Mouse (Mus musculus) adrenal gland, postnatal 25 days (tissue): Measurements from ENCODE around the gene Gpn2. TPM values are rescaled to one million over a fixed set of nuclear protein-coding genes. Genes with fewer than 3 reads are reported as not detected.

ENCODE experiments used
- DNase-seq: peaks from one replicate; pipeline ENCODE4 v3.0.0; 2021; ENCODE audit warnings: mixed read lengths
- long read RNA-seq: library from polyadenylated mRNA; stranded (forward); transcript quantifications from one replicate; pipeline ENCODE4 v2.0.0, GENCODE M21; 2021
- total RNA-seq: library from RNA; stranded (reverse); gene quantifications from 2 replicates; pipeline ENCODE4 v1.2.3, GENCODE M21; 2021

The Gpn2 gene
- total RNA-seq, result 15.8 and 16.1 TPM in 2 replicates
- long read RNA-seq, transcript Gpn2-201 (5 exons, 1,367 nt), result major isoform, 13 of 20 reads
- long read RNA-seq, partial matches to known transcripts, result 2 of 20 reads
- long read RNA-seq, other reads (novel, unspliced or antisense), result 5 of 20 reads

GRCm38 (mm10) chr4:133584059-133584951 is at the start of gene Gpn2:
Gene Gpn2, plus strand, starts transcription at chr4:133584362.
- peak; percentile 83 for DNase-seq

GRCm38 (mm10) chr4:133536081-133536480 is 48.1 kb upstream of the Gpn2 start:
- no peak for DNase-seq

- peak; percentile 49 for DNase-seq
Measured at GRCm38 (mm10) chr4:133536652-133537051, 47.5 kb upstream of the Gpn2 start.

- peak; percentile 96 for DNase-seq
Measured at GRCm38 (mm10) chr4:133545272-133546231, 38.6 kb upstream of the Gpn2 start, which contains the start of gene Nudc. Gene Nudc, minus strand, starts transcription at chr4:133545996.

- DNase-seq, result no peak
Measured at GRCm38 (mm10) chr4:133552029-133552428, 32.1 kb upstream of the Gpn2 start.

GRCm38 (mm10) chr4:133552768-133553447 is 31.3 kb upstream of the Gpn2 start, which contains the start of gene Nr0b2:
Gene Nr0b2, plus strand, starts transcription at chr4:133553376.
- peak; percentile 77 for DNase-seq

GRCm38 (mm10) chr4:133553448-133554330 is 30.5 kb upstream of the Gpn2 start:
- no peak for DNase-seq

- DNase-seq, result no peak
Measured at GRCm38 (mm10) chr4:133557041-133557717, 27.0 kb upstream of the Gpn2 start.

- DNase-seq, result no peak
Measured at GRCm38 (mm10) chr4:133559846-133560245, 24.3 kb upstream of the Gpn2 start.

GRCm38 (mm10) chr4:133561622-133562021 is 22.5 kb upstream of the Gpn2 start:
- DNase-seq, result no peak

GRCm38 (mm10) chr4:133563123-133563571 is 21.0 kb upstream of the Gpn2 start:
- DNase-seq, result peak; percentile 91

GRCm38 (mm10) chr4:133567251-133567650 is 16.9 kb upstream of the Gpn2 start:
- no peak for DNase-seq

GRCm38 (mm10) chr4:133569291-133570065 is 14.7 kb upstream of the Gpn2 start:
- no peak for DNase-seq

GRCm38 (mm10) chr4:133570066-133570466 is 14.1 kb upstream of the Gpn2 start:
- peak; percentile 39 for DNase-seq

GRCm38 (mm10) chr4:133574070-133574842 is 9.9 kb upstream of the Gpn2 start, which contains the start of gene Gpatch3:
Gene Gpatch3, plus strand, starts transcription at chr4:133574745.
- peak; percentile 89 for DNase-seq

- no peak for DNase-seq
Measured at GRCm38 (mm10) chr4:133574843-133575202, 9.3 kb upstream of the Gpn2 start.

- no peak for DNase-seq
Measured at GRCm38 (mm10) chr4:133577983-133578382, 6.2 kb upstream of the Gpn2 start.

GRCm38 (mm10) chr4:133583690-133584058 is 488 bp upstream of the Gpn2 start:
- no peak for DNase-seq
